Mouse (Mus musculus) leukemia stem cell, adult 10-12 weeks (primary cell): ENCODE measurements around the gene Arhgap29. TPM values are rescaled to one million over a fixed set of nuclear protein-coding genes. Genes with fewer than 3 reads are reported as not detected.

Experiments used
- polyA plus RNA-seq: library from polyadenylated mRNA; stranded (reverse); fragments of >175 nt; gene quantifications from 2 replicates; pipeline ENCODE4 v1.2.3, GENCODE M21; 2012; ENCODE audit warnings: low replicate concordance

The Arhgap29 gene
- polyA plus RNA-seq = 0.10 and 1.3 TPM in 2 replicates

DNA sequence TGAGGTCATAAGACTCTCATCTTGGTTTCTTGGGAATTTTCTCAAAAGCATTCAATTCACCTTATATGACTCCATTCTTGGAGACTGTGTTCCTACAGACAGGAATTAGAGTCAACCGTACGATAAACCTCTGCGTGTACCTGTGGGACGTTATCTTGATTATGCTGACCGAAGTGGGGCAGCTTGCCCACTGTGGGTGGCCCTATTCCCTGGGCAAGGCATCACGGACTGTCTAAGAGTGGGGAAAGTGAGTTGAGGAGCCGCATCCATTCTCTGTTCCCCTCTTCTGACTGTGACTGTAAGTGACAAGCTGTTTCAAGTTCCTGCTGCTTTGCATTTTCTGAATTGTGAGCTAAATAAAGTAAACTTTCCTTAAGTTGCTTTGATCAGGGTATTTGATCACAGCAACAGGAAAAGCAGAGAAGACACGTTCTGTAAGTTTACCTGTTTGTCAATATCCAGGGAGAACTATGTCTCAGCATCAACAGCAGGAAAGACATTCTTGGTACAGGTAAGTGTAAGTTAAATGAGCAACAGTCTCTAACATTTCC, at the start of gene Arhgap29:
Gene Arhgap29 (plus strand): TSS at position 501 of the 551 bp plus-strand sequence.

GRCm38 (mm10) chr3:122043799-122044547, 91.6 kb downstream of the Arhgap29 start, which contains the start of gene Abca4:
Abca4 (plus strand) TSS chr3:122044443.

Other genes starting within 250 kb of the Arhgap29 start
- gene F3, start 229.0 kb upstream of the Arhgap29 start, polyA plus RNA-seq = 0.22 TPM in 1 of 2 replicates, not detected in the other
- 44.0 and 53.4 TPM in 2 replicates for gene Abcd3, start 137.2 kb upstream of the Arhgap29 start, polyA plus RNA-seq
- gene Abca4, start 91.9 kb downstream of the Arhgap29 start, polyA plus RNA-seq = 0.77 TPM in 1 of 2 replicates, not detected in the other